8 mouse cellular contexts compared by ENCODE assay signal in genomic region chr17:75931022-75931421, GRCm38 (mm10).
DNase-seq lines count a peak whose midpoint lies in the region; ATAC-seq and TF ChIP-seq lines count a peak whose summit lies in the region.

No protein-coding gene starts in this region.

- TF ChIP-seq POLR2A in heart, adult 2 months (IDR thresholded peaks at IDR 0.05; ENCODE audit: insufficient read depth, low read depth, low read length) = no peak

- no peak overlapping the region for H3K4me2 ChIP-seq in forebrain, embryonic 16.5 days (ENCODE audit: low read length)
- no peak overlapping the region for H3K4me2 ChIP-seq in stomach, postnatal 0 days (replicated peaks; ENCODE audit: low read depth)

- no peaks in the 10 kb centered on the region for H3K36me3 ChIP-seq in heart, adult 2 months (ENCODE audit: control insufficient read depth, insufficient read depth, low read length)
- no peaks in the 10 kb centered on the region for H3K36me3 ChIP-seq in forebrain, embryonic 16.5 days (ENCODE audit: control insufficient read depth, insufficient read depth)
- no peaks in the 10 kb centered on the region for H3K36me3 ChIP-seq in stomach, postnatal 0 days (ENCODE audit: control insufficient read depth, insufficient read depth, low read length)
- no peaks in the 10 kb centered on the region for H3K36me3 ChIP-seq in heart, embryonic 10.5 days

- intact Hi-C loops in heart, adult 2 months (cut with DNase I) = no loop called here
- intact Hi-C loops in left cerebral cortex, postnatal 4 days (cut with DNase I) = no loop called here

- no peak for TF ChIP-seq EP300 in heart, adult 2 months (IDR thresholded peaks at IDR 0.05; ENCODE audit: insufficient read depth, low read depth, low read length)
- no peak for TF ChIP-seq EP300 in stomach, postnatal 0 days (optimal IDR thresholded peaks at IDR 0.05)

- H3K27ac ChIP-seq in heart, adult 2 months = no peak overlapping the region
- H3K27ac ChIP-seq in forebrain, embryonic 16.5 days (ENCODE audit: low read length) = no peak overlapping the region
- no peak overlapping the region for H3K27ac ChIP-seq in stomach, postnatal 0 days (replicated peaks)
- H3K27ac ChIP-seq in heart, embryonic 10.5 days = no peak overlapping the region

- no peaks in the 10 kb centered on the region for H3K4me1 ChIP-seq in heart, adult 2 months (ENCODE audit: control insufficient read depth, insufficient read depth, low read length)
- H3K4me1 ChIP-seq in forebrain, embryonic 16.5 days (replicated peaks; ENCODE audit: control insufficient read depth, insufficient read depth, low read length) = no peaks in the 10 kb centered on the region
- H3K4me1 ChIP-seq in stomach, postnatal 0 days (replicated peaks; ENCODE audit: control insufficient read depth, insufficient read depth) = no peaks in the 10 kb centered on the region
- H3K4me1 ChIP-seq in heart, embryonic 10.5 days = no peaks in the 10 kb centered on the region

- TF ChIP-seq CTCF in heart, adult 2 months (IDR thresholded peaks at IDR 0.05) = peak; percentile 66
- TF ChIP-seq CTCF in stomach, postnatal 0 days (IDR thresholded peaks at IDR 0.05; ENCODE audit: low read depth) = peak; percentile 85

- H3K27me3 ChIP-seq in heart, adult 2 months (ENCODE audit: control insufficient read depth, insufficient read depth, low read length) = no peaks in the 10 kb centered on the region
- H3K27me3 ChIP-seq in forebrain, embryonic 16.5 days (replicated peaks; ENCODE audit: control insufficient read depth, insufficient read depth, low read length) = no peaks in the 10 kb centered on the region
- H3K27me3 ChIP-seq in stomach, postnatal 0 days (ENCODE audit: control insufficient read depth, insufficient read depth, low read length) = no peaks in the 10 kb centered on the region
- H3K27me3 ChIP-seq in heart, embryonic 10.5 days (ENCODE audit: insufficient read depth, poor library complexity, severe bottlenecking) = no peaks in the 10 kb centered on the region

- 79% methylated on average over 1 of the region's 1 CpGs for WGBS in heart, adult 2 months
- WGBS in forebrain, embryonic 16.5 days = 58% methylated on average over 1 of the region's 1 CpGs
- WGBS in stomach, postnatal 0 days = 76% methylated on average over 1 of the region's 1 CpGs
- WGBS in heart, embryonic 10.5 days = 60% methylated on average over 1 of the region's 1 CpGs

- no peak for DNase-seq in heart, adult 2 months
- DNase-seq in heart, adult 11 months = no peak
- DNase-seq in urinary bladder, postnatal 25 days (ENCODE audit: low spot score) = peak; percentile 15
- DNase-seq in urinary bladder, postnatal 4 days (ENCODE audit: low spot score in 2 of 2) = no peak
- DNase-seq in left cerebral cortex, postnatal 4 days = peak; percentile 2
- DNase-seq in stomach, postnatal 0 days (ENCODE audit: low spot score) = peak; percentile 13
- DNase-seq in heart, embryonic 10.5 days (ENCODE audit: low spot score) = no peak

- H3K9me3 ChIP-seq in forebrain, embryonic 16.5 days (ENCODE audit: control insufficient read depth, low read length) = no peaks in the 10 kb centered on the region
- H3K9me3 ChIP-seq in stomach, postnatal 0 days (ENCODE audit: control insufficient read depth, low read length) = no peaks in the 10 kb centered on the region
- H3K9me3 ChIP-seq in heart, embryonic 10.5 days = no peaks in the 10 kb centered on the region

- no peak overlapping the region for H3K4me3 ChIP-seq in heart, adult 2 months
- no peak overlapping the region for H3K4me3 ChIP-seq in forebrain, embryonic 16.5 days (replicated peaks; ENCODE audit: low read length)
- no peak overlapping the region for H3K4me3 ChIP-seq in stomach, postnatal 0 days (ENCODE audit: low read depth, low read length)
- no peak overlapping the region for H3K4me3 ChIP-seq in heart, embryonic 10.5 days

- no peak overlapping the region for H3K9ac ChIP-seq in heart, adult 2 months (ENCODE audit: low read depth, low read length)
- no peak overlapping the region for H3K9ac ChIP-seq in forebrain, embryonic 16.5 days (replicated peaks; ENCODE audit: low read depth, low read length)
- H3K9ac ChIP-seq in stomach, postnatal 0 days (ENCODE audit: low read length) = no peak overlapping the region

- no peaks in the 10 kb centered on the region for H3K79me2 ChIP-seq in heart, adult 2 months (replicated peaks; ENCODE audit: control insufficient read depth, insufficient read depth, low read length)

- ATAC-seq in forebrain, embryonic 16.5 days = peak; percentile 63
- ATAC-seq in stomach, postnatal 0 days (ENCODE audit: low FRiP score, low TSS enrichment) = no peak

Comparison
In these comparisons a context has a peak if more than half of its experiments do, and no peak if none do; other contexts are left out.
1. DNase-seq: peak in urinary bladder, postnatal 25 days (single experiment), left cerebral cortex, postnatal 4 days (single experiment) and stomach, postnatal 0 days (single experiment); none in heart, adult 2 months (0 of 2), heart, adult 11 months (single experiment), urinary bladder, postnatal 4 days (0 of 2) and heart, embryonic 10.5 days (single experiment).